Mouse (Mus musculus): Measurements from ENCODE around the gene Ltbp2.

Ltbp2 gene

DNA sequence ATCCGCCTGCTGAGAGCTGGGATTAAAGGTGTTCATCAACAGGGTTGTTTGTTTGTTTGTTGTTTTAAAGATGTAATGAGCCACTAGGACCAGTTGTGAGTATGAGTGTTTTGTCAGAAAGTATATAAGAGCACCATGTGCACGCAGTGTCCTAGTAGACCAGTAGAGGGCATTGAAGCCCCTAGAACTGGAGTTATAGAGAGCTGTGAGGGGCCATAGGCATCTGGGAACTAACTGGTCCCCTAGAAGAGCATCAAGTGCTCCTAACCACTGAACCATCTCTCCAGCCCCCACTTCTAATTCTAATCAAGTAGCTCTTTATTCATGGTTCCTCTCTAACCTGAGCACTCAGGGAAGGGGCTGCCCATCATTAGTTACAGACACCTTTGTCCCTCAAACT, 117.3 kb downstream of the Ltbp2 start:
- no peak for DNase-seq (ENCODE audit: low spot score)

DNA sequence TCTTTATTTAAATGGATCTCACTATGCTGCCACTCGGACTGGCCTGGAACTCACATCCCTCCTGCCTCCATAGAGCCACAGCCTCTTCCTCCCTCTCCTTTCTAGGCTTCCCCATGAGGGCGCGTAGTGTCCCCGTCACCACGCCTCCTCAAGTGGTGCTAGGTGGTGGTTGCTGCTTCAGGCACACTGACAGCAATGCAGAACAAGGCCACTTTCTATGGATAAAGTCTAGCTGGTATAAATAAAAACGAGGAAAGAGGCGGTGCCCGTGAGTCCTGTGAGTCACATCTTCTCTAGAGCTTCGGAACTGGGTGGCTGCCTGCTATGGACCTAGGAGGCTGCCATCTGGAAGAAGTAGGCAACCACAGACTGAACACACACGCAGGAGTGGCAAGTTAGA, 120.3 kb downstream of the Ltbp2 start:
- DNase-seq (ENCODE audit: low spot score): no peak

- peak; percentile 44 for DNase-seq (ENCODE audit: low spot score)
These were observed 121.2 kb downstream of the Ltbp2 start for GRCm38 (mm10) chr12:84755008-84755695.

DNA sequence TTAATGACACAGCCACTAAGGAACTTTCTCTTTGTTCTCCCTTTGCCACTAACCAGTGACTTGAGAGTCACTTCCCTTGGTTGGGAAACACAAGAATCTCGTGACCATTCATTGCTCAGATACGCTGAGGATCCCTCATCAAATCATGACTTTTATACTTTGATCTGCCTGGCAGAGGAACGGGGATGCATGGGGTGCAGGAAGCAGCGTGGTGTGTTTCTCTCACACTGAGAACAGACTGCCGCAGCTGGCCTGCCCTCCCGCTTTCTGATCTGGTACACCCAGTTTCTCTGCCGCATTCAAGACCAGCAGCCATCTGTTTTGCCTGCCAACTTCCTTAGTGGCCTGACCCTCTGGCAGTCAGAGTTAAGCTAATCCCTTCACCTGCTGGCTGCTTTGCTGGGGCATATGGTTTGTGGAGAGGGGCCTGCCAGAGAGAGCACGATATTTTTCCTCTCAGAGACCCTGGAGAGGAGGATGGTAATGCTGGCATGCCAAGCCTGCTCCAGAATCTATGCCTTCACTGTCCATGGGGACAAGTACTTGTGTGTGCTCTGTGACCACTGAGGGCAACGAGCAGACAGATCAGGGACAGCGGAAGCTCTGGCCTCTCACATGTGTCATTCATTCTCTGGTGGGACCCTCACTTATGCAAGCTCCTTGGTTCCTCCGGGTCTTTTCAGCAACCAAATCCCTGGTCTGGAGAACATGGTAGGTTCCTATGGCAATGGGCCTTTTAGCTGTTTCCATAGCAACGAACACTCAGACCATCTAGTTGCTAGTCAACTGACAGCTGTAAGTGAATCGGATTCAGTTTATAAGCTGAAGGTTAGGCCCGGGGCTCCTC, 124.0 kb downstream of the Ltbp2 start:
- DNase-seq (ENCODE audit: low spot score): peak; percentile 55

DNA sequence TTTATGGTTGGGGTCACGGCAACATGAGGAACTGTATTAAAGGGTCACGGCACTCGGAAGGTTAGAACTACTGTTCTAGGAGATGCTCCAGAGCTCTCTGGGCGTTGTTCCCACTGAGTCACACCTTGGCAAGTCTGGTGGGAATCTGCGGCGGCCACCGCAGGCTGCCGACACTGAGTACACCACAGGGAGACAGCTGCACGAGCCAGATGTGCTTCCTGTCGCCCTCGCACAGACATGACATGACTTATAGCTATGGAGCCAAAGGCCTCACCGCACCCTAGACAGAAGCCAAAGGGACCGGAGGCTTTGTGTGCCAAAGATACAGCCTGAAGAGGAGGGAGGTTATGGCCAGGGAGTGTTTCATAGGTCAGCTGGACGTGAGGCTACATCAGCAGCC, 125.7 kb downstream of the Ltbp2 start:
- no peak for DNase-seq (ENCODE audit: low spot score)

DNA sequence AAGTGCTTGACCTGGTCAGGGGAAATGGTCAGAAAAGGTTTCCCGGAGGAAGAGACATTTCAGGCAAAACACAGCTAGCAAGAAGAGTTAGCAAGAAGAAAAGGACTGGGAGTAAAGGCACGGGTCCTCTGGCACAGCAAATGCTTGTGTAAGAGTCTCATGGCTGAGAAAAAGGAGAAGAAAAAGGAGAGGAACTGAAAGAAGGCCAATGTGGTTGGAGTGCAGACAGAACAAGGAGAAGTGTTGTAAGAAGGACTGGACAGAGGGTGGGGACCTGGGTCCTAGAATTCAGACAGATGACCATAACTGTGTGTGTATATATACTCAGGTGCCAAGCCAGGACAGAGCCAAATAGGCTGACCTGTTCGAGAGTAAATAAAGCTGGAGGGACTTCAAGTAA, 128.2 kb downstream of the Ltbp2 start:
- DNase-seq (ENCODE audit: low spot score): peak; percentile 30

DNA sequence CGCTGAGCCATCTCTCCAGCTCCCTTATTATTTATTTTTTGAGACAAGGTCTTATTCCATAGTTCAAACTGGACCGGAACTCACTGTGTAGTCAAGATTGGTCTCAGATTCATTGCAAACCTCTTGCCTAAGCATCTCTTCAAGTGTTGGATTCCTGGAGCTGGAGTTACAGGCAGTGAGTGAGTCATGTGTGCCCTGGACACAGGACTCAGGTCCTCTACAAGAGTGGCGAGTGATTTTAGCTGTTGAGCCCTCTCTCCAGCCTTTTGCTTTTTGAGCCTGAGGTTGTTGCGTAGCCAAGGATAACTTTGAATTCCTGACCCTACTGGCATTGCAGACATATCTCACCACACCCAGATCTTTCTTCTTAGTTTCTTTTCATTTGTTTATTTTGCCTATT, 130.6 kb downstream of the Ltbp2 start:
- DNase-seq (ENCODE audit: low spot score): no peak

DNA sequence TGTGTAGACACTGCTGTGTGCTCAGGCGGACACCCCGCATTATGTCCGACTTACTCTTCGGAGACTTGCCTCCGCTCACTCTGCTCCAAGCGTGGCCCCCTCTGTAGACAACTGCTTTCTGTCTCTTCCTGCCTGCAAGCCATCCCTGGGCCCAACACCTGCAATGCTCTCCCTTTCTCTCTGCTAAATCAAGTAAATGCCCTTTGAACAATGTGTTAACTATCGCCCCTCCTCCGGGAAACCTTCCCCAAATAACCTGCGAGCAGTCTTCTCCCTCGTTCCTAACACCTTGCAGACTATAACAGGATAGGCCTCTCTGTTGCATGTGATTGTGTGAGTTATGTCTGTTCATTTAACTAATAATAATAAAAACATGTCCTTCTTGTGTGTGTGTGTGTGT, 132.8 kb downstream of the Ltbp2 start:
- DNase-seq (ENCODE audit: low spot score): no peak

DNA sequence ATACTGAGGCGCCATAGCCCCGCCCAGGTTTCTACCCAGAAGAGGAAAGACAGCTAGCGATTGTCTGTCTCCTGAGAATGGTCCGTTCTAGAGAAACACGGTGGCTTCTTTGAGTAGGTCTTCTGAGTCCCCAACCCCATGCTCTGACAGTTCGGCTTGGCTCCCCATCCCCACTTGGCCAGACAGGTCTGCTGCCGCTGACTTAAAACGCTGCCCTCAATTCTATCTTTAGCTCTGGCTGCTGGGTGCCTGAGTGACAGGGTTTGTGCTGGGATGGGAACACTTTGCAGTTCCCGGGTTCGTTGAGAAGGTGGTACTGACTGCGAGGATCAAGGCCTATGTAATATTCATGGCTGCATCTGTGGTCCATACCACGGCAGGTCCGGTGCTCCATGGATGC, 143.0 kb downstream of the Ltbp2 start:
- DNase-seq (ENCODE audit: low spot score): no peak
